Mouse (Mus musculus) adrenal gland, adult 18-20 months (tissue): ENCODE measurements at regions not wholly inside any gene's neighbourhood (a gene's known extent, or its start where the extent isn't known, plus 50 kb on each side); places are given as distances from the start of the nearest gene placed in this dataset.
"Not testable (repeated sequence)": the region's sequence is repeated elsewhere in the genome, so short reads cannot be mapped to it uniquely, and the experiment has no call there.

ENCODE experiments used
- DNase-seq, 2 experiments: peaks; one replicate each; pipeline ENCODE4 v3.0.0; 2021 to 2022; ENCODE audit warnings: low spot score in 2 of 2
- microRNA-seq, 2 experiments: library from miRNA; unstranded; fragments of <30 nt; microRNA quantifications; one replicate each; pipeline ENCODE4 v1.2.0; 2021; ENCODE audit warnings: borderline number of aligned reads in 2 of 2

DNA sequence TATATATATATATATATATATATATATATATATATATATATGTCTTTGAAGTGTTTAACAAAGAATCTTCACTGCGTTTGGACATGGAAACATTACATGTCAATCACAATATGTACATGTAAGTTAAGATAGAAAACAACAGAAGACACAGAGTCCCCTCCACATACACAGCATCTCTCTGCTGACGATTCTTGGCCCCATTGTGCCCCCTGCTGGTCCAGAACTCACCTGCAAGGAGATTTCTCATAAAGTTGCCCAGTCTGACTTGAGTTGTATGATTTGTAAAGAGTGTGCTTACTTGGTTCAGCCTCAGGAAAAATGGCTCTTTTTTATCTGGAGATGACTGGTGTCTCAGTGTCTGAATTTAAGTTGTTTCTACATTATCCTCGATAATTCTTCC lies 288.5 kb upstream of the Zfp386 start:
- not testable (repeated sequence) for DNase-seq

- DNase-seq: not testable (repeated sequence)
These were observed 285.8 kb upstream of the Zfp386 start for GRCm38 (mm10) chr12:115761766-115762165.

DNA sequence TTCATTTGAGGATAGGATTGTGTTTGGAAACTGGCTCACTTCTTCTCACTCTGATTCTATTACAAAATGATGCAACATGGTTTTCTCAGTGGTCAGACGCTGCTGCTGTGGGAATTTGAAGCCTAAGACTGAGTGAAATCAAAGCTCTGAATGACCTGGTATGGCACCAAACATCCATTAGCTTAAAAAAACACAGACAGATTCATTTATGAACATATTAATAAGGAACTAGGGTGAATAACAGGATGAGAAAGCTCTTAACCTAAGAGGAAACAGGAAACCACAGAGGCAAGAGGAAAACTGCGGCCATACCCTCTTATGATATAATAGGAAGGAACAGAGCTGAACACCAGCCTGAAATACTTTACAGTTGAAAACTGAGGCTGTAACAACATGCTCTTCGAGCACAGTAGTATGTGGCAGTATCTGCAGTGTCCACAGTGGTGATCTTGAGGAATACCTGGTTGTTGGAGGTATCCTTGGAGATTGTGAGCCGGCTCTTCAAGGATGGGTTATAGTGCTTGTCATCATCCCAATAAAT lies 282.5 kb upstream of the Zfp386 start:
- not testable (repeated sequence) for DNase-seq

GRCm38 (mm10) chr12:115771176-115771575 lies 276.3 kb upstream of the Zfp386 start:
- DNase-seq: not testable (repeated sequence)

- not testable (repeated sequence) for DNase-seq
These were observed 257.2 kb upstream of the Zfp386 start for GRCm38 (mm10) chr12:115790369-115790768.

DNA sequence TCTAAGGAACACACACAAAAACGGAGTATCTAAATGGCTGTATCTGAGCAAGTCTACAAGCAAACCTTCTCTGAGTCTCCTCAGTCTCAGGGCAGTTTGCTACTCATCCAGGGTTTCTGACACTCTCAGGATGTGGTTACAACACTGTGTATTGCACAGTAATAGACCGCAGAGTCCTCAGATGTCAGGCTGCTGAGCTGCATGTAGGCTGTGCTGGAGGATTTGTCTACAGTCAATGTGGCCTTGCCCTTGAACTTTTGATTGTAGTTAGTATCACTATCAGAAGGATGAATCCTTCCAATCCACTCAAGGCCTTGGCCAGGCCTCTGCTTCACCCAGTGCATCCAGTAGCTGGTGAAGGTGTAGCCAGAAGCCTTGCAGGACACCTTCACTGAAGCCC lies 245.0 kb upstream of the Zfp386 start:
- not testable (repeated sequence) for DNase-seq

- DNase-seq: not testable (repeated sequence)
These were observed 243.8 kb upstream of the Zfp386 start for GRCm38 (mm10) chr12:115803675-115804074.

DNA sequence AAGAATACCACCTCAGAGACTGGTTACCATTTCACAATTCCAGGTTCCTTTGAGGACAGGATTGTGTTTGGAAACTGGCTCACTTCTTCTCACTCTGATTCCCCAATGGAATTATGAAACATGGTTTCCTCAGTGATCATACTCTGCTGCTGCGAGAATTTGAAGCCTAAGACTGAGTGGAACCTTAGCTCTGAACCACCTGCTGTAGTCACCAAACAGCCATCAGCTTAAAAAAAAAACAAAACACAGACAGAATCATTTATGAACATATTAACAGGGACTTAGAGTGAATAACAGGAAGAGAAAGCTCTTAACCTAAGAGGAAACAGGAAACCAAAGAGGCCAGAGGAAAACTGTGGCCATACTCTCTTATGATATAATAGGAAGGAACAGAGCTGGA lies 239.5 kb upstream of the Zfp386 start:
- no peak for DNase-seq

Small RNAs in the stretch of these regions (microRNA-seq; reads per million reads assigned to microRNA genes)
- gene Gm27722 (0 reads per million in 2 experiments), gene Mir6388 (0 reads per million in 2 experiments)
